ENCODE assay signal across 13 mouse cellular contexts in the genomic region with DNA sequence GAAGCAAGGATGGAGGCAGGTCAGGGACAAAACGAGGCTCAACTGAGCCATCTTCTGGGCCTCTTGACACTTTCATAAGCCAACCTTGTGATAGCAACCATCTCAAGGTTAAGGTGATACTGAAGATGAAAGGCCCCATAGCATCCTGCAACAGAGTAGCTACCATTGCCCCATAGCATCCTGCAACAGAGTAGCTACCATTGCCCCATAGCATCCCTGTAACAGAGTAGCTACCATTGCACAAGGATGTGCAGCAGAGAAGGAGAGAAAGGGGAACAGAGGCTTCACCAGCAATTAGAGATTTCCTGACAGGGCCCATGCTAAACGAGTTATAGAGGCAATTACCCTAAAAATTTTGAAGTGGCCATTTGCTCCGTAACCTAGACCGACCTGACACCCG.
"Had no signal": no experiment of that assay in that cellular context is flagged by ENCODE, and none has a peak within 500 bp of the region (broad histone marks: within the 10 kb centered on the region; RNA-seq: fewer than 3 reads in every experiment).

No protein-coding gene starts in this region.

- H3K27me3 ChIP-seq: kidney, embryonic 15.5 days; limb, embryonic 13.5 days; midbrain, embryonic 12.5 days; neural tube, embryonic 15.5 days; stomach, embryonic 15.5 days had no signal

- H3K4me2 ChIP-seq: kidney, embryonic 15.5 days; limb, embryonic 13.5 days; liver, embryonic 11.5 days; midbrain, embryonic 12.5 days; neural tube, embryonic 15.5 days; stomach, embryonic 15.5 days had no signal

- H3K36me3 ChIP-seq: kidney, embryonic 15.5 days; limb, embryonic 13.5 days; midbrain, embryonic 12.5 days; neural tube, embryonic 15.5 days; stomach, embryonic 15.5 days had no signal

- H3K9me3 ChIP-seq: kidney, embryonic 15.5 days; limb, embryonic 13.5 days; midbrain, embryonic 12.5 days; neural tube, embryonic 15.5 days; stomach, embryonic 15.5 days had no signal

- H3K4me1 ChIP-seq: kidney, embryonic 15.5 days; stomach, embryonic 15.5 days had no signal

- H3K4me3 ChIP-seq: kidney, embryonic 15.5 days; limb, embryonic 13.5 days; midbrain, embryonic 12.5 days; myocyte; neural tube, embryonic 15.5 days; stomach, embryonic 15.5 days had no signal

- ATAC-seq: intestine, embryonic 16.5 days; midbrain, embryonic 16.5 days had no signal

- H3K9ac ChIP-seq: kidney, embryonic 15.5 days; limb, embryonic 13.5 days; midbrain, embryonic 12.5 days; neural tube, embryonic 15.5 days; stomach, embryonic 15.5 days had no signal

- DNase-seq: kidney, adult 2 months; kidney, postnatal 14 days; left cerebral cortex, postnatal 4 days; thymus, postnatal 36 days had no signal

- H3K27ac ChIP-seq: kidney, embryonic 15.5 days; limb, embryonic 13.5 days; midbrain, embryonic 12.5 days; neural tube, embryonic 15.5 days; stomach, embryonic 15.5 days had no signal
